Mouse (Mus musculus): ENCODE data around the gene Cwc22.

DNA sequence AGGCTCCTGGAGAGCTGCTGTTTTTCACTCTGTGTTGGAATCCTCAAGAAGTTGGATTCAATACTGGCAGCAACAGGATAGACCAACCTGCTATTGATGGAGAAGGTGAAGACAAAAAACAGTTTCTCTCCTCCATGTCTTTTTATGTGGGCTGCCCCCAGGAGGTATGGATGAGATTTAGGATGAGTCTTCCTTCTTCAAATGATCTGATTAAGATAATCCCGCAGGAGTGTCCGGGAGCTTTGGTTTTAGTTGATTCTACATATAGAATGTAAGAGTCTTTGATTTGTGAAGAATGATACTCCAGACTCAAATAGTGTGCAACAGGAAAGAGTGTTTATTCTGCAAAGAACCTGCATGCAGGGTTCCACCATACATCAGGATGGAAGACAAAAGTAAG is 2.7 kb upstream of the Cwc22 start:
- TF ChIP-seq CTCF (conservative IDR thresholded peaks at IDR 0.05; ENCODE audit: insufficient read depth, insufficient read length, low read depth, low read length) = no peak
- TF ChIP-seq POLR2A (IDR thresholded peaks at IDR 0.05; ENCODE audit: low read depth, low read length) = no peak
